Comparison of ENCODE assay signal across 11 mouse cellular contexts in the genomic region with DNA sequence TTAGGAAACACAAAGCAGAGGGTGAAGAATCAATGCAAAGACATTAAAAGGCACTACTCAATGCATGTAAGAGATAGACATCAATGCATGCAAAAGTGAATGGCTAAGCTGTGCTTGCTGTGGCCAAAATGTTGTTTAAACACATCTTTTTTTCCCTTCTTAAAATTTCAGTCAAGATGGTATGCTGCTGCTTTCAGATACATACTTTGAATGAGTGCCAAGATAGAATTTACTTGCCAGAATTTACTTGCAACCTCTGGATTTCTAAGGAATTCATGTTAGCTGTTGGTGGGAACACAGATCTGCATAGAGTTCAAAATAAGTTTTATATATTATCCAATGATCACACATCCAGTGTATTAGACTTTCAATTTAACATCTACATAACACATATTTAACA.
"Had no signal": no experiment of that assay in that cellular context is flagged by ENCODE, and none has a peak within 500 bp of the region (broad histone marks: within the 10 kb centered on the region; RNA-seq: fewer than 3 reads in every experiment).

No protein-coding gene starts in this region.

- H3K27ac ChIP-seq: liver, embryonic 14.5 days; midbrain, embryonic 10.5 days; midbrain, embryonic 12.5 days; neural tube, embryonic 13.5 days; neural tube, embryonic 15.5 days; stomach, embryonic 15.5 days; stomach, postnatal 0 days had no signal

- H3K4me3 ChIP-seq: midbrain, embryonic 10.5 days; midbrain, embryonic 12.5 days; myocyte; neural tube, embryonic 13.5 days; neural tube, embryonic 15.5 days; stomach, embryonic 15.5 days had no signal

- H3K9me3 ChIP-seq: midbrain, embryonic 10.5 days; midbrain, embryonic 12.5 days; neural tube, embryonic 13.5 days; neural tube, embryonic 15.5 days; stomach, embryonic 15.5 days had no signal

- H3K36me3 ChIP-seq: midbrain, embryonic 10.5 days; midbrain, embryonic 12.5 days; stomach, embryonic 15.5 days had no signal

- H3K9ac ChIP-seq: liver, embryonic 14.5 days; midbrain, embryonic 12.5 days; neural tube, embryonic 13.5 days; neural tube, embryonic 15.5 days; stomach, embryonic 15.5 days had no signal

- ATAC-seq: midbrain, embryonic 16.5 days had no signal

- H3K4me1 ChIP-seq: midbrain, embryonic 10.5 days; midbrain, embryonic 12.5 days; neural tube, embryonic 13.5 days; neural tube, embryonic 15.5 days; stomach, embryonic 15.5 days had no signal

- H3K27me3 ChIP-seq: midbrain, embryonic 12.5 days; neural tube, embryonic 13.5 days; neural tube, embryonic 15.5 days; stomach, embryonic 15.5 days had no signal

- H3K4me2 ChIP-seq: midbrain, embryonic 12.5 days; neural tube, embryonic 13.5 days; neural tube, embryonic 15.5 days; stomach, embryonic 15.5 days had no signal

- DNase-seq: lung, adult 2 months; midbrain, embryonic 14.5 days had no signal
